Mouse (Mus musculus) midbrain, embryonic 11.5 days (tissue): ENCODE results near the gene Cfap100. TPM values are rescaled to one million over a fixed set of nuclear protein-coding genes. Genes with fewer than 3 reads are reported as not detected.

Experiments
- ATAC-seq: fragments of 200-750 bp; cut with Nextera tagmentation; 2 replicates; pipeline ENCODE4 v1.8.0; 2017; ENCODE audit warnings: moderate TSS enrichment, moderate library complexity; ENCODE audit not compliant: low FRiP score
- DNase-seq: peaks from one replicate; pipeline ENCODE4 v3.0.0; 2015; ENCODE audit warnings: low spot score; ENCODE audit errors: missing footprints
- H3K27ac ChIP-seq: fragments of 300-500 bp; sonication (generic); 2 replicates; pipeline ENCODE4 v1.5.1; 2014; ENCODE audit warnings: low read depth, low read length
- H3K27me3 ChIP-seq: fragments of 300-500 bp; sonication (generic); 2 replicates; pipeline ENCODE4 v1.6.1; 2014; ENCODE audit warnings: mild to moderate bottlenecking, low read length, moderate library complexity, mixed read lengths; ENCODE audit not compliant: control insufficient read depth, insufficient read depth
- H3K36me3 ChIP-seq: fragments of 300-500 bp; sonication (generic); 2 replicates; pipeline ENCODE4 v1.6.1; 2014; ENCODE audit warnings: mild to moderate bottlenecking, low read length, moderate library complexity, mixed read lengths; ENCODE audit not compliant: control insufficient read depth, insufficient read depth
- H3K4me1 ChIP-seq: fragments of 300-500 bp; sonication (generic); 2 replicates; pipeline ENCODE4 v1.6.1; 2014; ENCODE audit warnings: low read length; ENCODE audit not compliant: control insufficient read depth, insufficient read depth
- H3K4me2 ChIP-seq: fragments of 300-500 bp; sonication (generic); 2 replicates; pipeline ENCODE4 v1.6.1; 2014; ENCODE audit warnings: mild to moderate bottlenecking, moderate library complexity
- H3K4me3 ChIP-seq: fragments of 300-500 bp; sonication (generic); 2 replicates; pipeline ENCODE4 v1.5.1; 2014; ENCODE audit warnings: low read depth, low read length
- H3K9ac ChIP-seq: fragments of 300-500 bp; sonication (generic); 2 replicates; pipeline ENCODE4 v1.6.1; 2014; ENCODE audit warnings: low read length
- H3K9me3 ChIP-seq: fragments of 300-500 bp; sonication (generic); 2 replicates; pipeline ENCODE4 v1.6.1; 2016; ENCODE audit warnings: low read length; ENCODE audit not compliant: control insufficient read depth
- WGBS: fragments of 180-500 bp; shearing (Covaris S2); extraction: QIAGEN DNeasy Blood & Tissue Kit; methylation state at CpG from one replicate; pipeline ENCODE4 v1.1.7; 2014; 5-methylcytosine and 5-hydroxymethylcytosine counted together
- polyA plus RNA-seq: library from polyadenylated mRNA; unstranded; fragments of >200 nt; fragmentation: Nextera tagmentation; extraction: Ambion mirVana; gene quantifications from 2 replicates; pipeline ENCODE4 v1.2.1, GENCODE M21; 2014

The Cfap100 gene
- polyA plus RNA-seq, 1 experiment from 2014 or later, result 2.8 TPM

DNA sequence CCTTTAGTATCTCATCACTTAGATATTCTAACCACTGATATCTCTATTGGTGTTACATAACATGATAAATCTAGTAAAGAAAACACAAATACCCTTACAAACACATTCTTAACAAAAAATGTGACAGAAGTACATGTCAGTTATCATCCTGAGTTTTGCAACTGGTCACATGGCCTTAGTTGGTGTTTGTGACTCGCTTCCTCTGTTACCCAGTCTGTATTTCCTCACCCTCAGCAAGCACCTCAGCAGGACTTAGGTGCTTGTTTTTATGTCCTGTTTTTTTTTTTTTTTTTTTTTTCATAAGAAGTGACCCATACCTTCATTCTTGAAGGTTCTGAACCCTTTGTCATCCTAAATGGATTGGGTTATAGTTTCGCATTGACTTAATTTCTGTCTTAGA is 50.9 kb downstream of the Cfap100 start:
- H3K27ac ChIP-seq, result no peak overlapping the region
- no peak overlapping the region for H3K4me3 ChIP-seq
- no peaks in the 10 kb centered on the region for H3K9me3 ChIP-seq
- H3K4me2 ChIP-seq, result no peak overlapping the region
- H3K36me3 ChIP-seq, result peaks cover 36% of the 10 kb centered on the region
- DNase-seq, result no peak
- WGBS, result 91% methylated on average over 2 of the region's 2 CpGs
- no peak overlapping the region for H3K9ac ChIP-seq
- H3K27me3 ChIP-seq, result no peaks in the 10 kb centered on the region
- ATAC-seq, result no peak
- H3K4me1 ChIP-seq, result no peaks in the 10 kb centered on the region

DNA sequence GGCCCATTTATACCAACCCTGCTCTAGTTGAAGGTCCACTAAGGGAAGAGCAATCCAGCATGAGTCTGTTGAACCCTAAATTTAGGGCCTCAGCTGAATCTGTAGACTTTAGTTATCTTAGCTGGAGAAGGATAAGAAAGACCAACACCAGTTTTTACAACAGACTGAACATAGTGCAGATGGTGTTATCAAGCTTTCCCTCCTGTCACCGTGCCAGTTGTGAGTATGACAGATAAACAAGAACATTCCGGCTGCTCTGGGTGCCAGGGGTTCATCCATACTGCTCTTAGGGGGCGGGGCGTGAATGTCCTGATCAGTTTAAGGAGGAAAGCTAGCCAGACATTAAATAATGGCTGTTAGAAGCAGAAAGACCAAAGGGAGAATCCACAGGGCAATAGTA is 54.0 kb downstream of the Cfap100 start:
- no peak overlapping the region for H3K27ac ChIP-seq
- ATAC-seq (no peak), DNase-seq (no peak)
- no peak overlapping the region for H3K4me3 ChIP-seq
- peaks cover 15% of the 10 kb centered on the region for H3K4me1 ChIP-seq
- WGBS, result 89% methylated on average over 4 of the region's 4 CpGs
- H3K9ac ChIP-seq, result no peak overlapping the region
- no peaks in the 10 kb centered on the region for H3K9me3 ChIP-seq
- H3K4me2 ChIP-seq, result no peak overlapping the region
- peaks cover 24% of the 10 kb centered on the region for H3K36me3 ChIP-seq
- no peaks in the 10 kb centered on the region for H3K27me3 ChIP-seq

DNA sequence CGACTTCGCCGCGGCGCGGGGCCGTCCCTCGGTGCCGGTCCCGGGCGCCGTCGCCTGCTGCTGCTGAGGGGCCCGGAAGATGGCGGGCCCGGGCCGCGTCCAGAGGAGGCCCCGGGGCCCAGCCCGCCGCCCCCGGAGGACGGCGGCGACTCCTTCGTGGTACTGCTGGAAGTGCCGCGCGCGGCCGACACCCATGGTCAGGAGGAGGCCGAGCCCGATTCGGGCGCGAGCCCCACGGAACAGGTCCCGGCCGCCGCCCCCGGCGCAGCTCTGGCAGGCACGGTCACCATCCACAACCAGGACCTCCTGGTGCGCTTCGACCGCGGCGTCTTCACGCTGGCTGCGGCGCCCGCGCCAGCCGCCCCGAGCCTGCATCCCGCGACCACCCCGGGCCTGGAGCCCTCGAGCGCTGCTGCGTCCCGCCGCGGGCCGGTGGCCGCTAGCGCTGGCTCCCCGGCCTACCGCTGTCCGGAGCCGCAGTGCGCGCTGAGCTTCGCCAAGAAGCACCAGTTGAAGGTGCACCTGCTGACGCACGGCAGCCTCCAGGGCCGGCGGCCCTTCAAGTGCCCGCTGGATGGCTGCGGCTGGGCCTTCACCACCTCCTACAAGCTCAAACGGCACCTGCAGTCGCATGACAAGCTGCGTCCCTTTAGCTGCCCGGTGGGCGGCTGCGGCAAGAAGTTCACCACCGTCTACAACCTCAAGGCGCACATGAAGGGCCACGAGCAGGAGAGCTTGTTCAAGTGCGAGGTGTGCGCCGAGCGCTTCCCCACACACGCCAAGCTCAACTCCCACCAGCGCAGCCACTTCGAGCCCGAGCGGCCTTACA is 58.7 kb downstream of the Cfap100 start:
- ATAC-seq (peak; percentile 83), DNase-seq (peak; percentile 93)
- Histone ChIP-seq H3K9ac (peak overlapping the region; percentile 81), H3K27me3 (no peaks in the 10 kb centered on the region), H3K4me1 (peaks cover 15% of the 10 kb centered on the region), H3K36me3 (peaks cover 13% of the 10 kb centered on the region), H3K27ac (no peak overlapping the region), H3K9me3 (no peaks in the 10 kb centered on the region), H3K4me3 (peak overlapping the region; percentile 93), H3K4me2 (peak overlapping the region; percentile 94)
- under 1% methylated on average over 88 of the region's 98 CpGs for WGBS

DNA sequence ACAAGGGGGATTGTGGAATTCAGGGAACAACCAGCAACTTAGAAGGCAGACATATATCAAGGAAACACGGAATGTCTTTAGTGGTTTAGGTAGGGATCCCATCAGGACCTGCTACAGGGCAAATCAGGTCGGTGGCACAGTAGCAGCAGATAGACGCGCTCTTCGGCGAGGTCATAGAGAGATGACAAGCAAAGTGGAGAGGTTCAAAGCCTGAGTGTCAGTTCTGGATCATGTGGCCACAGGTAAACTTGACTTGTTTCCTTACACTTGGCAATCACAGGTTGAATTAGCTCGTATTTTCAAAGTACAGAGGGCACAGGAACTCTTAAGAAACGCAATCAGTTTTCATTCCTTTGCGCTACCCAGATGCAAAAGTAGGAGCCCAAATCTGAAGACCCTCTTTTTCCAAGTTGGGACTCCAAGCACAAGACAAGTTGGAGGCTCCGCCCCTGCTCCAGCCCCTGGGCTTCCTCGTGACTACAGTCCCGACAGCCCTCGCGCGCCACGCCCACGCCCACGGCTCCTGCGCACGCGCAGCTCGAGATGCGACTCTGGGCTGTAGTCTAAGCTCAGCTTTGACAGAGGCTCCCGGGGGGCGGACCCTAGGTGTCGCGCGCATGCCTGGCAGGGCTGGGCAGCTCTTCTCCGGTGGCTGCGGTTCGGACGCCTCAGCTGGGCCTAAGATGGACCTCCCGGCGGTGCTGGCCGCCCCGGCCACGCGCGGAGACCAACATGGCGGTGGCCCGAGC is 59.4 kb downstream of the Cfap100 start, which contains the start of gene Zxdc:
Gene Zxdc, plus strand, starts transcription at position 517 of the 749 bp plus-strand sequence.
- Histone ChIP-seq H3K27me3 (no peaks in the 10 kb centered on the region), H3K4me1 (peaks cover 15% of the 10 kb centered on the region), H3K4me2 (peak within 1 kb of the TSS; percentile 94), H3K9me3 (no peaks in the 10 kb centered on the region), H3K27ac (no peak within 1 kb of the TSS), H3K9ac (peak within 1 kb of the TSS; percentile 81), H3K36me3 (peaks cover 8% of the 10 kb centered on the region), H3K4me3 (peak within 1 kb of the TSS; percentile 93)
- peak; percentile 98 for ATAC-seq
- WGBS, result 6% methylated on average over 40 of the region's 41 CpGs
- DNase-seq, result peak; percentile 100

DNA sequence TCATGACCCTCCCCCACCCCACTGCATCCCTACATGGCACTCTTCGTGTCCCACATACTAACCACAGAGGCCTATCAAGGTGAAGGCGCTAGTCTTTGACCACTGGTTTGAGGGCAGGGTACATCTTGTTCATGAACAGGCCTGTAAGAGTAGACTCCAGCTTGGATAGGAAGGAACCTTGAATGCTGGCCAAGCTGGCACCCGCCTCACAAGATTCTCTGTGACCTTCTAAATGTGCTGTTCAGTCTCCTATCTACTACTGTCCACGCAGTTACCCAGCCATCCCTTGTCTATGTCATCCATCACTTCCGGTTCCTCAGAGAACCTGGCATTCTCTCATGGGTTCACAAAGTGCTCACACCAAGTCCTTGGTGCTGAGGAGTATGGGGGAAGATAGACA is 65.3 kb downstream of the Cfap100 start:
- H3K4me1 ChIP-seq, result no peaks in the 10 kb centered on the region
- H3K9ac ChIP-seq, result no peak overlapping the region
- no peak overlapping the region for H3K27ac ChIP-seq
- WGBS, result 91% methylated on average over 5 of the region's 5 CpGs
- no peak for DNase-seq
- no peaks in the 10 kb centered on the region for H3K9me3 ChIP-seq
- H3K36me3 ChIP-seq, result no peaks in the 10 kb centered on the region
- H3K27me3 ChIP-seq, result no peaks in the 10 kb centered on the region
- H3K4me2 ChIP-seq, result no peak overlapping the region
- ATAC-seq, result no peak
- no peak overlapping the region for H3K4me3 ChIP-seq

DNA sequence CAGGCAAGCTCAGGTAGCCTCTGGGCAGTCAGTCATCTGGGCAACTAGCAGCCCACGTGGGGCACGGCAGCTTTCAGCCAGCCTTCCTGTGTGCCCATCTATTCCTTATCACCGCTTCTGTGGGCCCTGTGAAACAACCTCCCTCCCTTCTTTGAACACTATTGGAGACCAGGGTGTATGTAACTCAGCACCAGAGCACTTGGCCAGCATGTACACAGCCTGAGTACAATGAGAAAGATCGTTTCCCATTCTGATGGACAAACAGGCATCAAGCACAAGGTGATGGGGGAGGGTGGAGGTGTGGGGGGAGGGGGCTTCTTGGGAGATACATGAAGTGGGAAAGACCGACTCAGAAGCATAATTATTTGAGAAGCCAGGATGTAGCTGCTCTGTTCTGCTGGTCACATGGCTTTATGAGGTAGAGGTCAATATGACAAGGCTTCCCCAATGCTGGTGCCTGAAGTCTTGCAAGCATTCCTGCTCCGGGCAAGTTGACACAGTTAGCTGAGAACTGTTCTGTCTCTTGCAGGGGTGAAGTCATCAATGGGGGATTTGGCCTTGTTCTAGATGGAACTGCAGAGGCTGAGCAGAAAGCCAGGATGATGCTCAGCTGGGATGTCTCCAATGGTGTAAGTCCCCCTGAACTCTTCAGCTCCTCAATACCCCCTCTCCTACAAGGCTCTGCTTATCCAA is 67.5 kb downstream of the Cfap100 start:
- no peaks in the 10 kb centered on the region for H3K4me1 ChIP-seq
- no peak for ATAC-seq
- no peak overlapping the region for H3K4me3 ChIP-seq
- no peak overlapping the region for H3K4me2 ChIP-seq
- no peaks in the 10 kb centered on the region for H3K9me3 ChIP-seq
- no peak overlapping the region for H3K9ac ChIP-seq
- no peak for DNase-seq
- no peak overlapping the region for H3K27ac ChIP-seq
- WGBS, result 86% methylated on average over 6 of the region's 6 CpGs
- no peaks in the 10 kb centered on the region for H3K27me3 ChIP-seq
- no peaks in the 10 kb centered on the region for H3K36me3 ChIP-seq

DNA sequence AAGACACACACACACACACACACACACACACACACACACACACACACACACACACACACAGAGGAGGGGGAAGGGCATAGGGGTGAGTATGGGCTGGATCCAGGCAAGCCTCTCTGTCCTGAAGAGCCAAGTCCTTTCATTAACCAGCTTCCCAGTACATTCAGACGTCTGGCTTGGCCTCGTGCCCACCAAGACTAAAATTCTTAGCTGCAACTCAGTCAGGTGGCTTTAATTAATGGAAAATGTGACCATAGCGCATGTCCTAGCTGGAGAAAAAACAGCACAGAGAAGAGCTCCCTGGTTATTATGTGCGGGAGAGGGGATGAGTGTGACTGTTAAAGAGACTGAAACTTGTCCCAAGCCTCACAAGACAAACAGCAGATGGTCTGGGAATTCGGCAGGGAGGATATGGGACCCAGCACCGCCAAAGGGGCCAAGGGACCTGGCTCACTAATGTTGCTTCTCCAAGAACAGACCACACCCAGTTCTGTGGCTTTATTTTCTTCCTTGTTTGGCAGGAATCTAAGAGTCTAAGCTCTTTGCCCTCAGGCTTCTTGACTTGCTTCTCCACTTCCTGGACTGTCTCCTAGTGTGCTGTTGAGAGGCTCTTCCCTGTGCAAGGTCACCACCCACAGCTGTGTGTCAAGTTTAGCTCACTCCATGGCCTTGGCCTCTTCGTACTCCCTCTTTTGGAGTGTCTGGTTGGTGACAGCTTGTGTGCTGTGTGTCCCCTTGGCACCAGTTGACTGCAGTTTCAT is 68.4 kb downstream of the Cfap100 start:
- H3K4me2 ChIP-seq, result no peak overlapping the region
- no peak overlapping the region for H3K27ac ChIP-seq
- WGBS, result 68% methylated on average over 7 of the region's 7 CpGs
- H3K9ac ChIP-seq, result no peak overlapping the region
- H3K36me3 ChIP-seq, result no peaks in the 10 kb centered on the region
- DNase-seq (no peak), ATAC-seq (no peak)
- H3K4me3 ChIP-seq, result no peak overlapping the region
- H3K4me1 ChIP-seq, result no peaks in the 10 kb centered on the region
- no peaks in the 10 kb centered on the region for H3K9me3 ChIP-seq
- no peaks in the 10 kb centered on the region for H3K27me3 ChIP-seq

DNA sequence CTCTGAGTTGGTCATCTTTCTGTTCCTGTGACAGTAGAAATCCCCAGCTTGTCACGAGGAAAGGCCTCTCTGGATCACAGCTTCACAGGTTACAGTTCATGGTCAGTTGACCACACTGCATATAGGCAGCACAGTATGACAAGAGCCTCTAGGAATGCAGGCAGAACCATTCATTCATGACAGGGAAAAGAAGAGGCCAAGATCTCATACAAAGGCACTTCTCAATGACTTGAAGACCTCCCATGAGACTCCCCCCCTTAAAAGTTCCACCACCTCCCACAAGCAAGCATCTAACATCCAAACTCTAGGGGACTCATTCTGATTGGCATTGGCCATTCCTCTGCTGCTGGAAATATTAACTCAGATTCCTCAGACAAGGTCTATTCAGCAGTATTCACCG is 69.2 kb downstream of the Cfap100 start:
- Histone ChIP-seq H3K9ac (no peak overlapping the region), H3K4me3 (no peak overlapping the region), H3K9me3 (no peaks in the 10 kb centered on the region), H3K4me2 (no peak overlapping the region), H3K27ac (no peak overlapping the region), H3K4me1 (no peaks in the 10 kb centered on the region), H3K27me3 (no peaks in the 10 kb centered on the region), H3K36me3 (no peaks in the 10 kb centered on the region)
- DNase-seq (no peak), ATAC-seq (no peak)
- WGBS, result 64% methylated on average over 2 of the region's 2 CpGs
